9 mouse cellular contexts compared by ENCODE assay signal in genomic region chr10:76903099-76903498, GRCm38 (mm10). TPM values are rescaled to one million over a fixed set of nuclear protein-coding genes. Genes with fewer than 3 reads are reported as not detected.
A peak's percentile ranks its signal among the peaks of the same experiment; 100 is the strongest.
DNase-seq lines count a peak whose midpoint lies in the region; ATAC-seq lines count a peak whose summit lies in the region.
"Had no signal": no experiment of that assay in that cellular context is flagged by ENCODE, and none has a peak within 500 bp of the region (broad histone marks: within the 10 kb centered on the region; RNA-seq: fewer than 3 reads in every experiment).

No protein-coding gene starts in this region.

- WGBS in kidney, embryonic 16.5 days = 78% methylated on average over 3 of the region's 3 CpGs
- 67% methylated on average over 3 of the region's 3 CpGs for WGBS in embryonic facial prominence, embryonic 13.5 days
- 77% methylated on average over 3 of the region's 3 CpGs for whole genome bisulfite sequencing in midbrain, embryonic 14.5 days

- H3K27ac ChIP-seq in kidney, embryonic 16.5 days (ENCODE audit: low read length) = peak overlapping the region; percentile 39; the same call in 1 of the 2 replicates
- H3K27ac ChIP-seq in embryonic facial prominence, embryonic 13.5 days = peak overlapping the region; percentile 71; the same call in 1 of the 2 replicates
- H3K27ac ChIP-seq in midbrain, embryonic 14.5 days (replicated peaks; ENCODE audit: low read depth, low read length) = no peak overlapping the region; the same call in 1 of the 2 replicates

- H3K9me3 ChIP-seq in kidney, embryonic 16.5 days (ENCODE audit: low read length) = no peaks in the 10 kb centered on the region
- H3K9me3 ChIP-seq in embryonic facial prominence, embryonic 13.5 days = no peaks in the 10 kb centered on the region
- no peaks in the 10 kb centered on the region for H3K9me3 ChIP-seq in midbrain, embryonic 14.5 days (ENCODE audit: control insufficient read depth, low read length)

- H3K4me2 ChIP-seq in kidney, embryonic 16.5 days (replicated peaks; ENCODE audit: low read depth, low read length) = no peak overlapping the region
- no peak overlapping the region for H3K4me2 ChIP-seq in embryonic facial prominence, embryonic 13.5 days
- no peak overlapping the region for H3K4me2 ChIP-seq in midbrain, embryonic 14.5 days (ENCODE audit: low read length)

- H3K9ac ChIP-seq in kidney, embryonic 16.5 days (replicated peaks; ENCODE audit: low read length) = no peak overlapping the region
- H3K9ac ChIP-seq in embryonic facial prominence, embryonic 13.5 days = no peak overlapping the region
- 0 out of 2 replicates have a peak overlapping the region, but pooled peaks have one; percentile 9 for H3K9ac ChIP-seq in midbrain, embryonic 14.5 days (replicated peaks; ENCODE audit: low read length)

- H3K4me3 ChIP-seq in kidney, embryonic 16.5 days (ENCODE audit: low read length) = no peak overlapping the region
- no peak overlapping the region for H3K4me3 ChIP-seq in embryonic facial prominence, embryonic 13.5 days
- H3K4me3 ChIP-seq in midbrain, embryonic 14.5 days (replicated peaks; ENCODE audit: low read depth, low read length) = no peak overlapping the region

- no peaks in the 10 kb centered on the region for H3K36me3 ChIP-seq in kidney, embryonic 16.5 days (ENCODE audit: insufficient read depth, low read length)
- H3K36me3 ChIP-seq in embryonic facial prominence, embryonic 13.5 days = no peaks in the 10 kb centered on the region
- H3K36me3 ChIP-seq in midbrain, embryonic 14.5 days (ENCODE audit: control insufficient read depth, insufficient read depth, low read length) = no peaks in the 10 kb centered on the region

- peak; percentile 48 for DNase-seq in adrenal gland, postnatal 14 days
- no peak for DNase-seq in adrenal gland, adult 18-20 months (ENCODE audit: low spot score in 2 of 2)
- no peak for DNase-seq in kidney, postnatal 36 days
- no peak for DNase-seq in midbrain, embryonic 14.5 days
- no peak for DNase-seq in liver
- no peak for DNase-seq in cerebellum, postnatal 10 days
- DNase-seq: spleen, adult 18-20 months had no signal

- no peaks in the 10 kb centered on the region for H3K27me3 ChIP-seq in kidney, embryonic 16.5 days (ENCODE audit: insufficient read depth, low read length)
- H3K27me3 ChIP-seq in embryonic facial prominence, embryonic 13.5 days = no peaks in the 10 kb centered on the region
- no peaks in the 10 kb centered on the region for H3K27me3 ChIP-seq in midbrain, embryonic 14.5 days (ENCODE audit: control insufficient read depth, insufficient read depth, low read length)

- peaks cover 31% of the 10 kb centered on the region for H3K4me1 ChIP-seq in kidney, embryonic 16.5 days (ENCODE audit: insufficient read depth, low read length)
- peaks cover 39% of the 10 kb centered on the region for H3K4me1 ChIP-seq in embryonic facial prominence, embryonic 13.5 days
- peaks cover 10% of the 10 kb centered on the region; the same call in 1 of the 2 replicates for H3K4me1 ChIP-seq in midbrain, embryonic 14.5 days (ENCODE audit: control insufficient read depth, insufficient read depth, low read length)

- ATAC-seq in kidney, embryonic 16.5 days (ENCODE audit: low FRiP score, low TSS enrichment) = no peak
- no peak for ATAC-seq in embryonic facial prominence, embryonic 13.5 days (ENCODE audit: insufficient number of reproducible peaks, insufficient read depth, low FRiP score, low TSS enrichment, low read depth)
- ATAC-seq in midbrain, embryonic 14.5 days (ENCODE audit: low FRiP score, low TSS enrichment) = no peak

RNA-seq across cellular contexts. Expression of gene Pcbp3, which starts 58.6 kb away (rescaled TPM):
- 32.3 and 33.7 TPM in 2 replicates for total RNA-seq in adrenal gland, postnatal 14 days (2021)
- 10 to 100 TPM; 26.2 to 38.9 TPM for total RNA-seq in adrenal gland, adult 18-20 months (2021)
- 53.2 and 54.4 TPM in 2 replicates for polyA plus RNA-seq in kidney, embryonic 16.5 days (2015; fragmentation: Nextera tagmentation; extraction: Ambion mirVana)
- polyA plus RNA-seq in embryonic facial prominence, embryonic 13.5 days (2015; fragmentation: Nextera tagmentation; extraction: Ambion mirVana) = 26.2 and 28.3 TPM in 2 replicates
- polyA plus RNA-seq in midbrain, embryonic 14.5 days (2014; fragmentation: Nextera tagmentation; extraction: Ambion mirVana) = 37.3 and 43.3 TPM in 2 replicates
